Comparison of ENCODE assay signal across 17 mouse cellular contexts in genomic region chr2:161037766-161038165, GRCm38 (mm10).
"Had no signal": no experiment of that assay in that cellular context is flagged by ENCODE, and none has a peak within 500 bp of the region (broad histone marks: within the 10 kb centered on the region; RNA-seq: fewer than 3 reads in every experiment).

No protein-coding gene starts in this region.

- H3K4me3 ChIP-seq: kidney, embryonic 15.5 days; left cerebral cortex, adult 2 months; limb, embryonic 10.5 days; liver, embryonic 15.5 days; megakaryocyte, embryonic 14.5 days; midbrain, embryonic 15.5 days; neural tube, embryonic 12.5 days had no signal

- H3K4me2 ChIP-seq: kidney, embryonic 15.5 days; liver, embryonic 11.5 days; liver, embryonic 15.5 days; midbrain, embryonic 11.5 days; midbrain, embryonic 15.5 days; neural tube, embryonic 12.5 days had no signal

- ATAC-seq: midbrain, embryonic 15.5 days had no signal

- H3K9me3 ChIP-seq: kidney, embryonic 15.5 days; limb, embryonic 10.5 days; liver, embryonic 15.5 days; megakaryocyte, embryonic 14.5 days; midbrain, embryonic 15.5 days; neural tube, embryonic 12.5 days had no signal

- H3K9ac ChIP-seq: kidney, embryonic 15.5 days; liver, embryonic 15.5 days; midbrain, embryonic 15.5 days; neural tube, embryonic 12.5 days had no signal

- H3K27ac ChIP-seq: kidney, embryonic 15.5 days; left cerebral cortex, adult 2 months; limb, embryonic 10.5 days; liver, embryonic 15.5 days; macrophage; midbrain, embryonic 15.5 days; neural tube, embryonic 12.5 days had no signal

- H3K27me3 ChIP-seq: kidney, embryonic 15.5 days; liver, embryonic 15.5 days; megakaryocyte, embryonic 14.5 days; midbrain, embryonic 15.5 days; neural tube, embryonic 12.5 days had no signal

- H3K4me1 ChIP-seq: kidney, embryonic 15.5 days; limb, embryonic 10.5 days; liver, embryonic 15.5 days; midbrain, embryonic 15.5 days; neural tube, embryonic 12.5 days had no signal

- DNase-seq: kidney, adult 2 months; kidney, postnatal 25 days; retina, postnatal 1 day; right cerebral cortex, postnatal 4 days; spleen, adult 18-20 months; thymus, adult 18-20 months; thymus, postnatal 14 days had no signal
